Mouse (Mus musculus) hindbrain, embryonic 15.5 days (tissue): ENCODE results near the gene Tent4a. TPM values are rescaled to one million over a fixed set of nuclear protein-coding genes. Genes with fewer than 3 reads are reported as not detected.

ENCODE experiments used
- ATAC-seq: fragments of 200-750 bp; cut with Nextera tagmentation; 2 replicates; pipeline ENCODE4 v1.8.0; 2017; ENCODE audit warnings: low read depth, moderate number of reproducible peaks, moderate TSS enrichment; ENCODE audit not compliant: low FRiP score
- H3K27ac ChIP-seq: fragments of 300-500 bp; sonication (generic); replicated peaks from 2 replicates; pipeline ENCODE4 v1.5.1; 2015; ENCODE audit warnings: mild to moderate bottlenecking, inconsistent platforms
- H3K27me3 ChIP-seq: fragments of 300-500 bp; sonication (generic); 2 replicates; pipeline ENCODE4 v1.6.1; 2015; ENCODE audit warnings: control low read depth, inconsistent platforms
- H3K36me3 ChIP-seq: fragments of 300-500 bp; sonication (generic); 2 replicates; pipeline ENCODE4 v1.6.1; 2015; ENCODE audit warnings: control low read depth, inconsistent platforms
- H3K4me1 ChIP-seq: fragments of 300-500 bp; sonication (generic); replicated peaks from 2 replicates; pipeline ENCODE4 v1.6.1; 2015; ENCODE audit warnings: control low read depth, inconsistent platforms
- H3K4me2 ChIP-seq: fragments of 300-500 bp; sonication (generic); 2 replicates; pipeline ENCODE4 v1.6.1; 2015; ENCODE audit warnings: moderate library complexity, mild to moderate bottlenecking, inconsistent platforms
- H3K4me3 ChIP-seq: fragments of 300-500 bp; sonication (generic); 2 replicates; pipeline ENCODE4 v1.5.1; 2015; ENCODE audit warnings: mild to moderate bottlenecking, inconsistent platforms
- H3K9ac ChIP-seq: fragments of 300-500 bp; sonication (generic); 2 replicates; pipeline ENCODE4 v1.6.1; 2015; ENCODE audit warnings: inconsistent platforms
- H3K9me3 ChIP-seq: fragments of 300-500 bp; sonication (generic); 2 replicates; pipeline ENCODE4 v1.6.1; 2016; ENCODE audit warnings: control low read depth, inconsistent platforms
- WGBS: fragments of 180-500 bp; shearing (Covaris S2); methylation state at CpG from one replicate; pipeline ENCODE4 v1.1.7; 2015; 5-methylcytosine and 5-hydroxymethylcytosine counted together
- polyA plus RNA-seq: library from polyadenylated mRNA; unstranded; fragments of >200 nt; fragmentation: Nextera tagmentation; extraction: Ambion mirVana; gene quantifications from 2 replicates; pipeline ENCODE4 v1.2.1, GENCODE M21; 2015

Tent4a gene
- polyA plus RNA-seq, 1 experiment from 2014 or later: 7.3 TPM

DNA sequence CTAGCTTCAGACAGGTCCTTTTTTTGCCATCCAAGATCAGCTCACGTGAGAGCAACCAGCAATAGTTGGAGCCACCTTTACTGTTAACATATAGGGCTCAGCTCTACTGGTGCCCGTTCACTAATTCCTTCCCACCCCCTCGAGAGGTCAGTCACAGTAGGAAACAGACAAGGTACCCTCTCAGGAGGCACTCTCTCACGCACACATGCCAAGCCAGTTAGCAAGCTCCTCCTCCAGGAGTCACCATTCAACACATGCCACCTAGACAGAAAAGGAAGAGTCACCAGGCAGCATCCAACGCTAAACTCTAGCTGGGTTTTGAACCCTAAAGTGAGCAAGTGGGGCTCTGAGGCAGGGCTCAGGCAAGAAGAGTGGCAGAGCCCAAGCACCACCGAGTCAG, 3.0 kb downstream of the Tent4a start:
- H3K36me3 ChIP-seq: no peaks in the 10 kb centered on the region
- no peak for ATAC-seq
- no peaks in the 10 kb centered on the region for H3K27me3 ChIP-seq
- H3K4me1 ChIP-seq: peaks cover 73% of the 10 kb centered on the region
- 44% methylated on average over 6 of the region's 6 CpGs for WGBS
- peak overlapping the region; percentile 72 for H3K4me3 ChIP-seq
- peak overlapping the region; percentile 76; the same call in 1 of the 2 replicates for H3K9ac ChIP-seq
- H3K27ac ChIP-seq: no peak overlapping the region
- no peaks in the 10 kb centered on the region for H3K9me3 ChIP-seq
- H3K4me2 ChIP-seq: peak overlapping the region; percentile 96

DNA sequence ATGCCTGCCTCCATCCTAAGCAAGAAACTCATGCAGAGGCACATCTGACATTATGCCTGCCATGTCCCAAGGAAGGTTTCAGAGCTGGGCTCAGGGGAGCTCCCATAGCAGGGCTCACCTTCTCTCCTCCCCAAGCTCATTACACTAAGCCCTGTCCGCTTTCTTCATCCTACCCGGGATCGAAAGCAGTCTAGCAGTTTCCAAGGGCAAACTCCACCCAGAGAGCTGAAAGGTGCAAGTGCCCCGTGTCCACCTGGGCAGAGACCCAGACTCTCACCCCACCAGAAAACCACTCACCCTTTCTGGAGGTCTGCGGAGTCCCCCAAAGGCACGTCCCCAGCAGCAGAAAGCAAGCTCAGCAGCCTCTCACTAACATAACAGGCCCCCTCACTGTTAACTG, 3.5 kb downstream of the Tent4a start:
- Histone ChIP-seq H3K9ac (peak overlapping the region; percentile 76; the same call in 1 of the 2 replicates), H3K27ac (no peak overlapping the region), H3K27me3 (no peaks in the 10 kb centered on the region), H3K4me1 (peaks cover 73% of the 10 kb centered on the region), H3K4me2 (peak overlapping the region; percentile 96), H3K36me3 (no peaks in the 10 kb centered on the region), H3K9me3 (no peaks in the 10 kb centered on the region), H3K4me3 (peak overlapping the region; percentile 72)
- 83% methylated on average over 6 of the region's 6 CpGs for WGBS
- ATAC-seq: no peak

DNA sequence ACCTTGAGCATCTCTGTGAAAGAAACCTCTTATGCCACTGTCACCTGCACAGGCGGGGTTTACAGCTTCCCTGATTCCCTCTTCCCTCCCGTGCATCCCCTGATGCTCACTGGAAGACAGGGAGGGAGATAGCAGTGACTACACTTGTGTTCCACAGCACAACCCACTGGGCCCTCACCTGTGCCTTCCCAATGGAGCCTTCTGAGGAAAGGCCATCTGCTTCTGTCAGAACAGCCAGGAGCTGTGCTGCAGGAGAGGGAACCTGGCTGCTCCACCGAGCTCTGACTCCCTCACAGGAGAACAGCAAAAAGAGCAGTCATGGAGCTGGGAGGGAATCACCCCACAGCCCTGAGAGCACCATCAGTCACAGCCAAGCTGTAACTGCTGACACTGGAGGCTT, 4.3 kb downstream of the Tent4a start:
- H3K27me3 ChIP-seq: no peaks in the 10 kb centered on the region
- peak overlapping the region; percentile 96 for H3K4me2 ChIP-seq
- no peak overlapping the region for H3K27ac ChIP-seq
- H3K4me3 ChIP-seq: no peak overlapping the region
- H3K36me3 ChIP-seq: no peaks in the 10 kb centered on the region
- no peaks in the 10 kb centered on the region for H3K9me3 ChIP-seq
- no peak overlapping the region for H3K9ac ChIP-seq
- 73% methylated on average over 3 of the region's 3 CpGs for WGBS
- H3K4me1 ChIP-seq: peaks cover 72% of the 10 kb centered on the region
- ATAC-seq: no peak

DNA sequence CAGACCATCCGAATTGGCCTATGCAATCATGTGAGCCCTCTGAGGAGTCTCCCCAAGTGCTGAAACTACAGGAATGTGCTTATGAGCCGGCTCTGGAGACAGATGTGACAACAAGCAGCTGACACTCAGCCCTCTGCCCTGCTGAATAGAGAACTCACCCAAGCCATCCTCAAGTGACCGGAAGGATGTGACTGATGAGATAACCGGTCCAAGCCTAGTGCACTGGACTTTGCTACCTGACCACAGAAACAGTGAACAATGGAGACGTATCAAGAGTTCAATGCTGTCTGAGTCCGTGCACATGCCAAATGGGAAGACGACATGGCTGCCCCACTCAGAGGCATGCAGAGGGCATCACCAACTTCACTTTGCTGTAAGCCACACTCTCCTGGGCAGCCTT, 5.9 kb downstream of the Tent4a start:
- Histone ChIP-seq H3K4me2 (no peak overlapping the region), H3K27ac (no peak overlapping the region), H3K4me3 (no peak overlapping the region), H3K36me3 (no peaks in the 10 kb centered on the region), H3K27me3 (no peaks in the 10 kb centered on the region), H3K9me3 (no peaks in the 10 kb centered on the region), H3K9ac (no peak overlapping the region), H3K4me1 (peaks cover 87% of the 10 kb centered on the region)
- 76% methylated on average over 7 of the region's 7 CpGs for WGBS
- ATAC-seq: no peak

DNA sequence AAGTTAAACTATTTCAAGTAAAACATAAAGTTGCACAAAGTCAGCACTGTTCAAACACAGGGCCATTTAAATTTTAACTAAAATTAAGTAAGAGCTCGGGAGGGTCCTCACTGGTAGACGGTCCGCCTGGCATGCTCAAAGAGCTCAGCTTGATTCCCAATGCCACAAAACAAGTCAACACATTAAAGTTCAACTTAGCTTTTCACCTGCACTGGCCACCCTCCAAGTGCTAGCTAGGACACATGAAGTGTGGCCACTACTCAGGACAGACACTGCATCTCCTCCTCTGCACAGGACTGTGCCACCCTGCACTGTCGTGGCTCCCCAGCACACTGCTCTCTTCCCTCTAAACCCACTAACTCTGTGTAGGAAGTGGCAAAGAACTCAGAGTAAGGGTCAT, 8.6 kb downstream of the Tent4a start:
- H3K27ac ChIP-seq: no peak overlapping the region
- no peaks in the 10 kb centered on the region for H3K9me3 ChIP-seq
- ATAC-seq: no peak
- H3K4me3 ChIP-seq: no peak overlapping the region
- H3K9ac ChIP-seq: no peak overlapping the region
- no peak overlapping the region for H3K4me2 ChIP-seq
- H3K27me3 ChIP-seq: no peaks in the 10 kb centered on the region
- H3K4me1 ChIP-seq: peaks cover 93% of the 10 kb centered on the region
- 50% methylated on average over 4 of the region's 4 CpGs for WGBS
- no peaks in the 10 kb centered on the region for H3K36me3 ChIP-seq

DNA sequence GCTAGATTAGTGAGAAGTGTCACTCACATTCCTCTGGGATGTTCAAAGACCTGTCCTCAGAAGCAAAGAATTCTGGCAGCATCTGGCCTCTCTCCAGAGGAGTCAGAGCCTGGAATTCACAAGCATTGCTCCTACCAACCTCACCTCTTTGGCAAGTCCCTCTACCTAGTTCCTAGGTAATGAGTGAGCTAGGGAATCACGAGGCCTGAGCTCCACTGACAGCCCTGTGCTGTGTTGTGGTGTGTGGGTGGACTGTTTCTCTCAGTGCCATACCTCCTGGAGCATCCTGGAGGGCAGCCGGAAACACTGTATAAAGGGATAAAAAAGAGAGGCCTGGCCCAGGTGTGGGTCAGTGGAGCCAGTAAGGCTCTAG, 10.3 kb downstream of the Tent4a start:
- ATAC-seq: no peak
- H3K27me3 ChIP-seq: no peaks in the 10 kb centered on the region
- no peak overlapping the region for H3K9ac ChIP-seq
- H3K36me3 ChIP-seq: no peaks in the 10 kb centered on the region
- peaks cover 78% of the 10 kb centered on the region for H3K4me1 ChIP-seq
- no peak overlapping the region for H3K4me2 ChIP-seq
- WGBS: 77% methylated on average over 2 of the region's 2 CpGs
- no peak overlapping the region for H3K4me3 ChIP-seq
- H3K9me3 ChIP-seq: no peaks in the 10 kb centered on the region
- no peak overlapping the region for H3K27ac ChIP-seq

DNA sequence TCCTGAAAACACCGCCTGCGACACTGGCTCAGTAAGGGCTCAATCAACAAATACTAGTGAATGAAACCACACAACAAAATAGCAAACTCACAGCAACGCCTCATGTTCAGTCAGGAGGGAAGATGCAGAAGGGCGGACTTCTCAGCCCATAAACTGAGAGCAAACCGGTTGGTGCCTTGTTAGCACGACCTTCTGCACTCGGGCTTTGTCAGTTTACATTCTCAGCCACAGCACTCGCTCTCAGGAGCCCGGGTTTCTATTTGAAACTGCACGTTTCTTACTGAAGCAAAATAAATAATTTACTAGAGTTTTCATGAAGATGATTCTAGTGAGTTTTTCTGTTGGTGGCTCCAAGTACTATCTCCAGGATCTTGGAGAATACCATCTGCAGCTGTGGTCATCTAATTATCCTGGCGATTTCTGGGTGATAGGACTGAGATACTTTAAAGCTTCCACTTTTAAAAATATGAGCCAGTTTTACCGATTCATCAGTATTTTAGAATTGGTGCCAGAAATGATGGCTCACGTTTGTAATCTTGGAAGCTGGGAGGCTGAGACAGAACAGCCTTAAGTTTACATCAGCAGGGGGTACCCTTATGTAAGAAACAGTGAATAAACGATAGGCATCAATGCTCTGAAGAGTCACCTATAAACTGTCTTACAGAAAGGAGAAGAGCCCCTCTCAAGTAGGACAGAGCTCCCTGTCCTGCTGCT, 10.8 kb downstream of the Tent4a start:
- H3K36me3 ChIP-seq: no peaks in the 10 kb centered on the region
- H3K4me3 ChIP-seq: no peak overlapping the region
- no peaks in the 10 kb centered on the region for H3K9me3 ChIP-seq
- no peak for ATAC-seq
- no peaks in the 10 kb centered on the region for H3K27me3 ChIP-seq
- no peak overlapping the region for H3K4me2 ChIP-seq
- peaks cover 73% of the 10 kb centered on the region for H3K4me1 ChIP-seq
- H3K27ac ChIP-seq: no peak overlapping the region
- no peak overlapping the region for H3K9ac ChIP-seq
- WGBS: 59% methylated on average over 14 of the region's 14 CpGs

DNA sequence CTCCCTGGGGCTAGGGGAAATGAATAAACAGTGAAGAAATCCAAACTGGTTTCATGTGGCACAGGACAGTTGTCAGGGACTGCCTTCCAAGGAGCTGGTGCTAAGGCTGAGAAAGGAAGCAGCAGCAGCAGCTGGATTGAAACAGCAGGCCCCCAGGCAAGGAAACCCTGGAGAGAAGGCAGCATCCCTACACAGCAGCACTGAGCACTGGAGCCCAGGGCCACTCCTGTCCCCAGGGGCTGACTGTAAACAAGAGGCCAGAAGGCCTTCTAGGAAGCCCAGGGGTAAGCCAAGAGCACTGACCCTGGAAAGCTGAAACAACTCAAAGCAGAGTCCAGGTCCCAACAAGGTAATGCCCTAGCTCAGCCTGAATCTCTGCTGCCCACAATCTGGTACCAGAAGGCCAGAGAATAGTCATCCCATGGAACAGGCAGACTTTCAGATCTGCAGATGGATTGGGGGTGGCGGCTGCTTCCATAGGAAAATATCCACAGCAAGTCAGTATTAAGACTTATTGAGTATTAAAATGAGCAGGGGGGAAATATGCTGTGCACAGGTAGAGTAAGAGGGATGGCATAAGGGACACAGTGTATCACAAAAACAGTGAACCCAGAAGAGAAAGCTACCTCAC, 12.1 kb downstream of the Tent4a start:
- peaks cover 69% of the 10 kb centered on the region for H3K4me1 ChIP-seq

DNA sequence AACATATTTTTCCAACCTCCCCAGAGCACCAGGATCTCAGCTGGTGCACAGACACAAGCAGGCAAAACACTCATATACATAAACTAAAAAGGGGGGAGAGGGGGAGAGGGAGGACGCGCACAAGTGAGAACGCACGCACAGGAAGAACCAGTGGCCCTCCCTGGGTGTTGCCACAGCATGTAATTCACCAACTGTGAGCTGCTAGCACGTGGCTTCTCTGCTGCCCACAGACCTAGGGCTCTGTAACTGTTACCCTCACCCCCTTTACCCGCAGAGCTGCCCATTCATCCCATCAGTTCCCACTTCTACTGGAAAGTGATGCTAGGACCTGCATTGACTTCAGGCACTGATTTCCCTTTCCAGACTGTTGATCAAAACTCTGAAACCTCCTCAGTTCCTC, 15.3 kb downstream of the Tent4a start:
- Histone ChIP-seq H3K9me3 (no peaks in the 10 kb centered on the region), H3K27ac (no peak overlapping the region), H3K36me3 (no peaks in the 10 kb centered on the region), H3K27me3 (no peaks in the 10 kb centered on the region), H3K4me1 (peaks cover 41% of the 10 kb centered on the region), H3K9ac (no peak overlapping the region), H3K4me2 (no peak overlapping the region), H3K4me3 (no peak overlapping the region)
- ATAC-seq: no peak
- 68% methylated on average over 6 of the region's 6 CpGs for WGBS

More for the DNA sequence above, 12.1 kb downstream of the Tent4a start:
- no peaks in the 10 kb centered on the region for H3K27me3 ChIP-seq
- no peaks in the 10 kb centered on the region for H3K36me3 ChIP-seq
- no peak for ATAC-seq
- H3K9ac ChIP-seq: no peak overlapping the region
- H3K4me2 ChIP-seq: no peak overlapping the region
- no peaks in the 10 kb centered on the region for H3K9me3 ChIP-seq
- H3K4me3 ChIP-seq: no peak overlapping the region
- 100% methylated on average over 1 of the region's 1 CpGs for WGBS
- no peak overlapping the region for H3K27ac ChIP-seq

DNA sequence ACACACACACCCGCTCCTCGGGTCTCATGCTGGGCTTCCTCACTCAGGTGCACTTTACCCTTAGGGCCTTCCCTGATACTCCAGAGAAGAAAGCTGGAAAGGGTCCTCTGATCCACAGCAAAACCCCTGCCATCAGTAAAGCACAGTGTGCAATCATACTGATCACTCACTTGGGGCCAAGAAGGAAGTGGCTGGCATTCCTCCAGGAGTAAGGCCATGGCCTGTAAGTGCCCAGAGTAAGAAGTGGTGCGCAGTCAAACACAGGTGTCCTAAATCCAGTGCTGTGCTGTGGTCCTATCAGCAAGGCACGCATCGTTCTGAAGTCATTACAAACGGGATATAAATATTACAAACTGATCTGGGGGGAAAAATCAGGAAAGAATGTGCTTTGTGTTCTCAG, 17.0 kb downstream of the Tent4a start:
- no peak overlapping the region for H3K4me3 ChIP-seq
- no peaks in the 10 kb centered on the region for H3K27me3 ChIP-seq
- H3K9ac ChIP-seq: no peak overlapping the region
- no peak overlapping the region for H3K27ac ChIP-seq
- no peak for ATAC-seq
- H3K4me2 ChIP-seq: no peak overlapping the region
- H3K4me1 ChIP-seq: peaks cover 24% of the 10 kb centered on the region
- 0 out of 2 replicates have a peak, but pooled peaks cover 5% of the 10 kb centered on the region for H3K36me3 ChIP-seq
- 83% methylated on average over 6 of the region's 6 CpGs for WGBS
- H3K9me3 ChIP-seq: no peaks in the 10 kb centered on the region

DNA sequence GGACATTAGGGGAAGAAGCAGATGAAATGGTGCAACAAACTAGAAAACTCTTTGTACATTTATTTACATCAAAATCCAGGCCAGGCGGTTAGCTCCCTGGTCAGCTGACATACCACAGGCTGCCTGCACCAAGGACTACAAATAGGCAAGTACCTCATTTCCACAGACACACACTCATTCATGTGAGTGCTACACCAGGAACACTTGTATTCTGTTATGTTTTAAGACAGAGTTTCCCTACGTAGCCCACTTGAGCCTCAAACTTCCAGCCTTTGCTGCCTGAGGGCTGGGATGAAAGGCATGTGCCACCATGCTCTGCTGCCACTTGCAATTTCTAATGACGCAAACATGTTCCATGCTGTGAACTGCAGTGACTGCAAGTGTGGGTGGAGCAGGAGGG, 19.3 kb downstream of the Tent4a start:
- Histone ChIP-seq H3K9ac (no peak overlapping the region), H3K27me3 (no peaks in the 10 kb centered on the region), H3K36me3 (peaks cover 20% of the 10 kb centered on the region), H3K9me3 (no peaks in the 10 kb centered on the region), H3K4me1 (peaks cover 10% of the 10 kb centered on the region), H3K27ac (no peak overlapping the region), H3K4me2 (no peak overlapping the region), H3K4me3 (no peak overlapping the region)
- 82% methylated on average over 3 of the region's 3 CpGs for whole genome bisulfite sequencing
- no peak for ATAC-seq

DNA sequence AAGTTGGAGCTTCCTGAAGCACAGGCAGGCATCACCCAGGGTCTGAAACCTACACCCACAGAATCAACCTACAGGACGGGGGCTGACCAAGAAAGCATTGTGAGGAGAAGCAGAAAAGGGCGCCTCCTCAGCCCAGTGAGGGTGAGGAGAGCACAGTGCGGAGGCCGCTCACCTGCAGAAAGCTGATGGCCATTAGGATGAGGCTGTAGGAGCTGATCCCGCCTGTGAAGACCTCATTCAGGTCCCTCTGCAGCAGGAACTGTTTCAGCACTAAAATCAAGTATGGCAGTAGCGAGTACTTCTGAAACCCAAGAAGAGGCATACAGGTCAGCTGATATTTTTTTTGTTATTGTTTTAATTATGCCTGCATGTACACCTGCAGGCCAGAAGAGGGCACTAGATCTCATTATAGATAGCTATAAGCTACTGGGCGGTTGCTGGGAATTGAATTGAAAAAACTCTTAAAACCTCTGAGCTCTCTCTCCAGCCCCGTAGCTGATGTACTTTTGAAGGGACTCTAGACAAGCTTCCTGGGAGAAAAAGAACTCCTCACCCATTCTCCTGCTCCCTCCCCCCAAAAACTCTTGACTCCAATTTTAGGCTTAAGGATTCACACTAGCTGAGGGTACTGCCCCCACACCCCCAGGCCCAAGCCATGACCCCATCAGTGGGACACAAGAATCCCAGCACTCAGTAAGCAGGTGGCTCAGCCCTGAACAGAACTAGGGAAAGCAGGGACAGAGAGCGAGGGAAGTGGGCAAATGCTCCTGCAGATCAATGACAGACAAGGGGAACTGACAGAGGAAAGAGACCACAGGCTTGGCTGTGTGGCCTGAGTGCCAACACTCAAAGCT, 24.8 kb downstream of the Tent4a start:
- Histone ChIP-seq H3K27ac (no peak overlapping the region), H3K4me2 (no peak overlapping the region), H3K9ac (no peak overlapping the region), H3K27me3 (no peaks in the 10 kb centered on the region), H3K4me1 (0 out of 2 replicates have a peak, but pooled peaks cover 4% of the 10 kb centered on the region), H3K4me3 (no peak overlapping the region), H3K36me3 (peaks cover 49% of the 10 kb centered on the region), H3K9me3 (no peaks in the 10 kb centered on the region)
- peak; percentile 80 for ATAC-seq
- WGBS: 67% methylated on average over 9 of the region's 9 CpGs
